Mouse (Mus musculus) monocyte, adult 5-6 weeks (primary cell): ENCODE data around the gene Ckap2l. TPM values are rescaled to one million over a fixed set of nuclear protein-coding genes. Genes with fewer than 3 reads are reported as not detected.

ENCODE experiments used
- ATAC-seq: fragments of 153-309, 156-312 bp; replicated peaks from 2 replicates; pipeline ENCODE4 v1.8.0; 2017; ENCODE audit warnings: mild to moderate bottlenecking; ENCODE audit not compliant: low TSS enrichment, insufficient number of reproducible peaks, severe bottlenecking, poor library complexity, low FRiP score
- total RNA-seq: library from RNA; stranded (forward); fragments of 200-1000, 200-491, 200-594 nt; gene quantifications from 3 replicates; pipeline ENCODE4 v1.2.3, GENCODE M21; 2017

The Ckap2l gene
- total RNA-seq = 1.2 to 2.8 TPM (median 2.0 TPM) in 3 replicates

DNA sequence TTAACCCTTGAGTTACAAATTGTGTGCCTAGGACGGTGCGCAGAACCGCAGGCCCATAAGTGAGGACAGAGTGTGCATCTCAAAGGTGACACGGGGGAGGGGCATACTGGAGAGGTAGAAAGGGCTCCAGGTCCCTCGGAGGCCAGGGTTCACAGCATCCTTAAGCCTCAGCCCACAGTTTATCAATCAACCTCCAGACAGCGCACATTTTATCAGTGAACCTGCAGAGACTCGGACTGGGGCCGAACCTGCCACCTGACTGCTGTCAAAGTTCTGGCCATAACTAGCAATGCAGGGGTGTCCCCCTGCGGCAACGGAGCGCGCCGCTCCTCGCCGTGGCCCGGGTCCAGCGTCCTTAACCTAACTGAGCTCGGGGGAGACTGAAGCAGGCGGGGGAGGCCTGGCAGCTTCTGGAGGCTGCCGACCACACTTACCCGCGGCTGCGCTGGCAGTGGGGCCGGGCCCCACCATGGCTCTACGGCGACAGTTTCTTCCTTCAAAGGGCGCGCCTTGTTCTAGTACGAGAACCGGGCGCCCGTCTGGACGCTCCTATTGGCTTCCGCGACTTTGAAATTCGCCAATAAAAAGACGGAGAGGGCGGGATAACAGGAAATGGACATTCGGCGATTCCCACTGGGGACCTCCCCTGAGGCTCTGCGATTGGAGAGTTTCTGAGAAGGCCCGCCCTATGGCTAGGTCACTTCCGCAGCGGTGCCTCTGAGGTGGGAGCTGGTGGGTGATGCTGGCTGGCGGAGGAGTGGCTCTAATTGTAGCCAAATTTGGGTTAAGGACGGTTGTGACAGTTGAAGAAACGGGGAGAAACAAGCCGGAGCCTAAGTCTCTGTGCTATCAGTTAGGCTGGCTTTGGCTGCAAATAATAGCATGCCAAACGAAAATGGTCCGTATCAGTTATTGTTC lies at the start of gene Ckap2l:
Ckap2l (minus strand) TSS at position 542 of the 918 bp plus-strand sequence.
- ATAC-seq = peak; percentile 99

GRCm38 (mm10) chr2:129338138-129338621 lies 41.2 kb upstream of the Ckap2l start:
- ATAC-seq = peak; percentile 90

DNA sequence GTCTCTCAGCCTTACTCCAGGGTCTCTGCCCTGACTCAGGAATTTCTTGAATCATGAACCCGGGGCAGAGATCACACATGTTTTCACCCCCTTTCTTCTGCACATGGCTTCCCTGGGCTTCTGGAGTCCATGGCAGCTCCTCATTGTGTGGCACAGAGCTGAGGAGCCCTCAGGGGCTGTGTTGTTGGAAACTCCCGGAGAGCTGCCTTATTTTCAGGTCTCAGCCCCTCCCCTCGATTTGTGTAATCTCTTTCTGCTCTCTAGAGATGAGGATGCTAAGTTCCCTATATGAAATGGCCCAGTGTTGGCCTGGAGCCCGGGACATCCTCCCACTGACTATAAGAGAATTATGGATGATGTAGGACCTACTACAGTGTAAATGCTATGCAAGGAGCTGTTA lies 36.5 kb upstream of the Ckap2l start:
- ATAC-seq = no peak

DNA sequence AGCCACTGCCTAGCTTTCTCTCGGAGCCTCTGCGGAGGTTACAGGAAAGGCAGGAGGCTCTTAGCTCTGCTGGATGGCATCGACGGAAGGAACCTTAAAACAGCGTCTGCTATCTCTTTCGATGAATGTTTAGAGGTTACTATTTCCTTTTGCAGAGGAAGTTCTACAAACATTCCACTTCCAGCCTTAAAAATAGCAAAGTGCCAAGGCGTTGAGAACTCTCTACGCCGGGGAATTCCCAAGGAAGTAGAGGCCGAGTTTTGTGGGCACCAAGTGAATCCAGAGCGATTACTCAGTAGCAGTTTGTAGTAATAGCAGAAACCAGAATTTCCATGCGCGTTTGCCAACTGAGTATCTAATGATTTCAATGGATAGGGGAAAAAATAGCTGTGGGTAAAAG lies 33.5 kb upstream of the Ckap2l start:
- ATAC-seq = no peak

DNA sequence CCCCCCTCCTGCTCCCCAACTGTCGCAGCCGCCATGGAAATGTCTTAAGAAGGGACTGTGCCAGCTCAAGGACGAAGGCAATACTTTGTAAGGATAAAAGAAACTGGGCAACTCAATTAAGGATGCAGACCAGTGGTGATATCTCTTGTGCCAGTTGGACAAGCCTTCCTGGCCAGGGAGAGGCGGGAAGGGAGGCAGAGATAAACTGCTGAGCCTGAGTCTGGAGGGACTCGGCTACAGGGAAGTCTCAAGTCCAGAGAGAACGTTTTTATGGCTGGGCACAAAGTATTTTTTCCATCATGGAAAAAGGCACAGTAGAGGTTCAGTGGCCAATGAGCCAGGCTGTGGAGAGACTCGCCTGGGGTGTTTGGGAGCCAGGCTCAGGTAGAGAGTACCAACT lies 33.0 kb upstream of the Ckap2l start:
- no peak for ATAC-seq

DNA sequence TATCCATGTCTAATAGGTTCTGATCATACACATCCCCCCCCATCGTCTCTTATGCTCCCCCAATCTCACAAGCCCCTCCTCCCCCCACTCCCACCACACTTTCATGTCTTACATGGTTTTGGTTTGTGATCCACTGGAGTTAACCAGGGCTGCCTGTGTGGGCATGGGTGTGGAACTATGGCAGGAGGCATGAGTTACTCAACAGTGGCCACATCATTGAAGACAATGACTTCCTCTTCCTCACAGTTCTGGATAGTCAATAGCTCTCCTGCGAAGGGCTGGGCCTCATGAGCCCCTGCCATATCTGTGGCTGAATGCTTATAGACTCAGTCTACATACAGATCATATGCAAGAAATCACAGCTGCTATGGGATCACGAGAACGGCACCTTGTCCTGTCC lies 31.2 kb upstream of the Ckap2l start:
- peak; percentile 92 for ATAC-seq

- no peak for ATAC-seq
Measured at GRCm38 (mm10) chr2:129324216-129324615, 27.2 kb upstream of the Ckap2l start.

DNA sequence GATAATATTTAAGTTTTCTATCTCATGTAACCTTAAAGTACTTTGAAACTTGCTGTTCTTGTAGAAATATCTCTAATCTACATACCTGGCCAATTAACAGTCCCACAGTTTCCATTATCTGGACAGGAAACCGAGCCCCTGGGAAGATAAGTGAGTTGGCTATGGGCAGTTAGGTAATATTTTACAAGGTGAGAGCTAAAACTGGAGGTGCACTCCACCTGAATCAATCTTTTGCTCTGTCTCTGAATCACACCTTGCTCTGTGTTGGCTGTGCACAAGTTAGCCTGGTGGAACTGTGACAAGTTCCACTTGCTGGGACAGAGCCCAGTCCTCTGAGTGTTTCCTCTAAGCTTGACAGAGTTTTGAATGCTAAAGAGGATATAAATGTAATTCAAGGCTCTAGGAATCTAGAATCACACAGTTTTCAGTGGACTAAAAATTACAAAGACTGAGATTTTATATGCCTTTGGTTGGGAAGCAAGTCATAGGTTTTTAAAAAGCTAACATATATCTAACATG lies 25.2 kb upstream of the Ckap2l start:
- no peak for ATAC-seq

- ATAC-seq = peak; percentile 57
Measured at GRCm38 (mm10) chr2:129320033-129320605, 23.1 kb upstream of the Ckap2l start.

DNA sequence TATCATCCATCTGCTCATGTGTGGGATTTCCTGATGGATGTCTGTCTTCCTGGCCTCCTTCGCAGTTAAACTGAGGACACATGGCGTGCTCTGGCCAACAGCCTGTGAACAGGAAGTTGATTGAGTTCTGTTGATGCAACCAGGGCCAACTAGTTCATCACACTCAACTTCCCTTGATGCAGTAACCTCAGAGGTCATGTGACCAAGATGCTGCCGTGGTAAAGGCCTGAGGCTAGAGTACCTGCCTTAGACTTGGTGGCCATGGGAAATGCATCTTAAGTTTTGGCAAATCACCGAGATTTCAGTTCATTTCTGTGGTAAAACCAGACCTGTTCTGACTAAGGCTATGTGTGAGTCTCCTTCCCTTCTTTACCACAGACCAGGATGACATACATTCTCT lies 18.8 kb upstream of the Ckap2l start:
- peak; percentile 88 for ATAC-seq

GRCm38 (mm10) chr2:129314880-129315279 lies 17.9 kb upstream of the Ckap2l start:
- ATAC-seq = no peak

GRCm38 (mm10) chr2:129313934-129314333 lies 16.9 kb upstream of the Ckap2l start:
- ATAC-seq = peak; percentile 82

DNA sequence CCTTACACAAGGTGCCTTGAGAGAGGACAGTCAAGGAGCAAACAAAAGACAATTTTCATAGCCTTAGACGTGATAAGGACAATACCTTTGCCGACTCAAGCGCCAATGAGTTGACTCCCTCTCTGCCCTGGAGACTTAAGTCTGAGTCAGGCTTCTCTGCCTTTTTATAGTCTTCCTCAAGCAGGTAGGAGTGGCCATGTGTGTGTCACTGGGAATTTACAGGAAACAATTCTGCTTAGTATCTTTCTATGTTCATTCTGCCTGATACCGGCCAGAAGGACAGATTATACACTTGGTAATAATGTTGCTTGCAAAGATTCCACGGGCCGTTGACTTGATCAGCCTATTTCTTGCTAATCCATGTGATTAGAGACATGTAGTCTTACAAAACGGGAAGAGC lies 12.8 kb upstream of the Ckap2l start, which contains the start of gene Il1a:
Il1a (minus strand) TSS at position 137 of the 400 bp plus-strand sequence.
- no peak for ATAC-seq

GRCm38 (mm10) chr2:129306020-129306419 lies 9.0 kb upstream of the Ckap2l start:
- peak; percentile 98 for ATAC-seq

DNA sequence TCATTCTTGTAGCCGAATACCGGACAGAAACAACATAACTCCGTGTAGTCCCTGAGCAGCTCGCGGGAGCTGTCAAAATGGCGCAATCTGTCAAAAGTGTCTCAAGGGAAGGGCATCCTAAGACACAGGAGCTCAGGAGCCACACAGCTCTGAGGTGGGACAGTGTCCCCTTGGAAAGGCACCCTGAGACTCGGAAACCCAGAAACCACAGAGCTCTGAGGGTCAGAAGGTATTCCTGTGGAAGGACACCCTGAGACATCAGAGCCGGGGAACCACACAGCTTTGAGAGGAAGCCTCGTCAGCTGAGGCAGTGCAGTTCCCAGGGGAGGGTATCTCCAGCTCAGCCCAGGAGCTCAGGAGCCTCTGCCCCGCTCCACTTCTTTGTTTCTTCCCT lies 574 bp upstream of the Ckap2l start:
- ATAC-seq = peak; percentile 30; the same call in 1 of the 2 replicates

DNA sequence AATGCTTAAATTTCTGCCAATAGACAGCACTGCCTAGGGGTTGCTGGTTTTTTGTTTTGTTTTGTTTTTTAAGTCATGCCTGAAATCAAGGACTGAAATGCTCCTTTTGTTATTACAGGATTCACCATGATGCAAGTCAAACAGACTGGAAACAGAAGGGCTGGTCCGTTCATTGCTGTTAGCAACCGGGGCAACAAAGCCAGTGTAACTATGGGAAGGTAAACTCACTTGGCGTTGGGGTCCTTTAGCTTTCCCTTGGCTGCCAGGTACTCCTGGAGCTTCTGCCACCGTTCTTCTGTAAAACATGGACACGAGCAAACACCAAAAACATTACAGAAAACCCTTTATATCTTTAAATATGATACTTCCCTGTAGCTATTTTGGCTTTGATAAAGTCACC lies 926 bp downstream of the Ckap2l start:
- ATAC-seq = no peak

GRCm38 (mm10) chr2:129295075-129295474 lies 1.9 kb downstream of the Ckap2l start:
- no peak for ATAC-seq

- ATAC-seq = no peak
Measured at GRCm38 (mm10) chr2:129273823-129274222, 23.2 kb downstream of the Ckap2l start.

- ATAC-seq = no peak
Measured at GRCm38 (mm10) chr2:129270621-129271020, 26.4 kb downstream of the Ckap2l start.

GRCm38 (mm10) chr2:129269986-129270385 lies 27.0 kb downstream of the Ckap2l start:
- ATAC-seq = no peak
